Mouse (Mus musculus) ovary, postnatal 36 days (tissue): ENCODE data around the gene Pdzrn3.

Source experiments
- DNase-seq: peaks from one replicate; pipeline ENCODE4 v3.0.0; 2022; ENCODE audit warnings: low spot score, mixed read lengths

The Pdzrn3 gene

GRCm38 (mm10) chr6:101366809-101367602, 10.7 kb downstream of the Pdzrn3 start:
- no peak for DNase-seq

GRCm38 (mm10) chr6:101365795-101366194, 11.9 kb downstream of the Pdzrn3 start:
- no peak for DNase-seq

GRCm38 (mm10) chr6:101363904-101364303, 13.8 kb downstream of the Pdzrn3 start:
- DNase-seq: no peak

GRCm38 (mm10) chr6:101362728-101363127, 15.0 kb downstream of the Pdzrn3 start:
- DNase-seq: no peak

GRCm38 (mm10) chr6:101362268-101362667, 15.4 kb downstream of the Pdzrn3 start:
- no peak for DNase-seq

- no peak for DNase-seq
These were observed 17.4 kb downstream of the Pdzrn3 start for GRCm38 (mm10) chr6:101360211-101360737.

GRCm38 (mm10) chr6:101359646-101360045, 18.1 kb downstream of the Pdzrn3 start:
- no peak for DNase-seq

GRCm38 (mm10) chr6:101354887-101355286, 22.8 kb downstream of the Pdzrn3 start:
- no peak for DNase-seq

GRCm38 (mm10) chr6:101354230-101354881, 23.3 kb downstream of the Pdzrn3 start:
- no peak for DNase-seq

GRCm38 (mm10) chr6:101353701-101354100, 24.0 kb downstream of the Pdzrn3 start:
- no peak for DNase-seq

GRCm38 (mm10) chr6:101352626-101353025, 25.1 kb downstream of the Pdzrn3 start:
- no peak for DNase-seq

- DNase-seq: no peak
These were observed 26.6 kb downstream of the Pdzrn3 start for GRCm38 (mm10) chr6:101351100-101351499.

GRCm38 (mm10) chr6:101350414-101350973, 27.2 kb downstream of the Pdzrn3 start:
- no peak for DNase-seq

- no peak for DNase-seq
These were observed 29.2 kb downstream of the Pdzrn3 start for GRCm38 (mm10) chr6:101348496-101348895.

GRCm38 (mm10) chr6:101340051-101340450, 37.6 kb downstream of the Pdzrn3 start:
- no peak for DNase-seq

GRCm38 (mm10) chr6:101337842-101338528, 39.7 kb downstream of the Pdzrn3 start:
- DNase-seq: no peak

- no peak for DNase-seq
These were observed 41.0 kb downstream of the Pdzrn3 start for GRCm38 (mm10) chr6:101336660-101337059.

GRCm38 (mm10) chr6:101335744-101336143, 42.0 kb downstream of the Pdzrn3 start:
- no peak for DNase-seq

- DNase-seq: no peak
These were observed 43.2 kb downstream of the Pdzrn3 start for GRCm38 (mm10) chr6:101334495-101334894.

- no peak for DNase-seq
These were observed 47.3 kb downstream of the Pdzrn3 start for GRCm38 (mm10) chr6:101330392-101330791.

- DNase-seq: no peak
These were observed 48.2 kb downstream of the Pdzrn3 start for GRCm38 (mm10) chr6:101329499-101329898.

- no peak for DNase-seq
These were observed 49.2 kb downstream of the Pdzrn3 start for GRCm38 (mm10) chr6:101328514-101328913.
